Mouse (Mus musculus) heart, embryonic 13.5 days (tissue): ENCODE data around the gene Daam2. TPM values are rescaled to one million over a fixed set of nuclear protein-coding genes. Genes with fewer than 3 reads are reported as not detected.

Experiments
- ATAC-seq: fragments of 200-750 bp; cut with Nextera tagmentation; 2 replicates; pipeline ENCODE4 v1.8.0; 2017; ENCODE audit warnings: moderate TSS enrichment; ENCODE audit not compliant: insufficient number of reproducible peaks, low FRiP score, low TSS enrichment; ENCODE audit errors: extremely low read depth
- H3K27ac ChIP-seq: fragments of 300-500 bp; sonication (generic); replicated peaks from 2 replicates; pipeline ENCODE4 v1.5.1; 2015; ENCODE audit warnings: moderate library complexity, mild to moderate bottlenecking, inconsistent platforms
- H3K27me3 ChIP-seq: fragments of 300-500 bp; sonication (generic); replicated peaks from 2 replicates; pipeline ENCODE4 v1.6.1; 2015; ENCODE audit warnings: mild to moderate bottlenecking, inconsistent platforms
- H3K36me3 ChIP-seq: fragments of 300-500 bp; sonication (generic); 2 replicates; pipeline ENCODE4 v1.6.1; 2015; ENCODE audit warnings: mild to moderate bottlenecking, inconsistent platforms
- H3K4me1 ChIP-seq: fragments of 300-500 bp; sonication (generic); 2 replicates; pipeline ENCODE4 v1.6.1; 2015; ENCODE audit warnings: inconsistent platforms
- H3K4me2 ChIP-seq: fragments of 300-500 bp; sonication (generic); 2 replicates; pipeline ENCODE4 v1.6.1; 2015; ENCODE audit warnings: inconsistent platforms, mild to moderate bottlenecking, moderate library complexity
- H3K4me3 ChIP-seq: fragments of 300-500 bp; sonication (generic); 2 replicates; pipeline ENCODE4 v1.5.1; 2015; ENCODE audit warnings: moderate library complexity, mild to moderate bottlenecking, inconsistent platforms
- H3K9ac ChIP-seq: fragments of 300-500 bp; sonication (generic); 2 replicates; pipeline ENCODE4 v1.6.1; 2015; ENCODE audit warnings: inconsistent platforms, mild to moderate bottlenecking, moderate library complexity
- H3K9me3 ChIP-seq: fragments of 300-500 bp; sonication (generic); 2 replicates; pipeline ENCODE4 v1.6.1; 2016; ENCODE audit warnings: inconsistent platforms
- WGBS: fragments of 180-500 bp; shearing (Covaris S2); methylation state at CpG from one replicate; pipeline ENCODE4 v1.1.7; 2015; ENCODE audit warnings: mixed read lengths; 5-methylcytosine and 5-hydroxymethylcytosine counted together
- polyA plus RNA-seq: library from polyadenylated mRNA; unstranded; fragments of >200 nt; fragmentation: Nextera tagmentation; extraction: Ambion mirVana; gene quantifications from 2 replicates; pipeline ENCODE4 v1.2.1, GENCODE M21; 2015

Daam2 gene
- polyA plus RNA-seq, 1 experiment from 2014 or later: 4.6 TPM

DNA sequence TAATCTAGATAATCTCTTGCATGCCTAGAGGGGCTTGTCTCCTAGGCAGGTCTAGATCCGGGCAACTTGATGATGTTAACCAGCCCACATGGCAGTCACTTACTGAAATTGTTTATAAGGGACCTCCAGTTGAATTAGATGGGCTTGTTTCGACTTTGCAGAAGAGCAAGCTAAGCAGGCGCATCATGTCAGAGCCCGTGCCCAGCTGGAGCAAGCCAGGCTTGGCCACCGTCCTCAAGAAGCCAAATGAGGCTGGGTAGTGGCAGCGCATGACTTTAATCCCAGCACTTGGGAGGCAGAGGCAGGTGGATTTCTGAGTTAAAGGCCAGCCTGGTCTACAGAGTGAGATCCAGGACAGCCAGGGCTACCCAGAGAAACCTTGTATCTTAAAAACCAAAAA lies 133.0 kb downstream of the Daam2 start:
- H3K4me1 ChIP-seq: peaks cover 33% of the 10 kb centered on the region
- ATAC-seq: no peak

DNA sequence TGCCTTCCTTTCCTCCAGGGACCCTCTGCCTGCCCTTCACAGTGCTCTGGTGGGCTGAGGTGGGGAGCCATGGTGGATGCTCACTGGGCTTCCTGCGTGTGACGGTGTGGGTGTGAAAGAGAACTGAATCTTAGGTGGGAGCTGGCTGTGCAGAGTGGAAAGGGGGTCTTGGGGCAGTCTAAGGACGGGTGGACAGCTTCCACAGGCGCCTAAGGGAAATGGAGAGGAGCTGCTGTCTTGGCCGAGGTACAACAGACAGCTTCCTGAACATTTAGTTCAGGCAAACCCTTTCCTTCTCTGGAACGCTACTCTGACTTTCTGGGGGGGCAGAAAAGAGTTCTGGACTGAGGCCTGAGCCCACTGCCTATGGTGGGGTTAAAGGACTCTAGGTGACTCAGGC lies 134.0 kb downstream of the Daam2 start:
- H3K9ac ChIP-seq: 0 out of 2 replicates have a peak overlapping the region, but pooled peaks have one; percentile 25
- 69% methylated on average over 6 of the region's 6 CpGs for WGBS
- ATAC-seq: no peak
- H3K4me1 ChIP-seq: peaks cover 33% of the 10 kb centered on the region
- H3K27ac ChIP-seq: no peak overlapping the region
- H3K36me3 ChIP-seq: peaks cover 26% of the 10 kb centered on the region
- H3K4me2 ChIP-seq: peak overlapping the region; percentile 90
- H3K4me3 ChIP-seq: no peak overlapping the region
- H3K27me3 ChIP-seq: no peaks in the 10 kb centered on the region
- H3K9me3 ChIP-seq: no peaks in the 10 kb centered on the region

More for the DNA sequence above, 133.0 kb downstream of the Daam2 start:
- Histone ChIP-seq H3K4me3 (no peak overlapping the region), H3K27ac (no peak overlapping the region), H3K9me3 (no peaks in the 10 kb centered on the region), H3K27me3 (no peaks in the 10 kb centered on the region), H3K36me3 (peaks cover 36% of the 10 kb centered on the region), H3K9ac (no peak overlapping the region), H3K4me2 (no peak overlapping the region)
- WGBS: 80% methylated on average over 6 of the region's 6 CpGs

DNA sequence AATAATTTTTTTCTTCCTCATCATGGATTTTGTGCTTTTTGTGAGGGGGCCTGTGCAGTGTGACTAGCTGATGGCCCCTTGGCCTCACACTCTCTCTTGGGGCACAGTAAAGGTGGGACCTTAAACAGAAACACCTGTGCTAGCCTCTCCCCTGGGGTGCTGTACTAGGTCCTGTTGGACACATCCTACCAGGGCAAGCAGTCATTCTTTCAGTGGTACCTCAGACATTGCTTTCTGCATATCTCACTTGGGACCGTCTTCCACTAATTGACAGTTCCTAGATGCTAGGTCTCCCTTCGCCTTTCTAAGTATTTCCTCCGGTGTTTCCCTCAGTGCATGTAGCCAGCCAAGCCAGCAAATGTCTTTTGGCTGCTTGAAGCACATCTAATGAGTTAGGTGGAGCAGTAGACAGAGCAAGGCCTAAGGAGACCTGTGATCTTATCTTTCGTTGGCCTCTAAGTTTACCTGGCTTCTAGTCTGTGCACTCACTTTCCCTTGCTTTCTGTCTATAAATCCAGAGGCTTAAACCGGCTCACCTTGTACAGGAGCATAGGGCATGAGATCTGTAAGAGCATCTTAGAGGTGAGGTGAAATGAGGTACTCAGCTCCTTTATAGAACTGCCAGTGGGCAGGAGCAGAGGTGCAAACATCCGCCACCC lies 134.5 kb downstream of the Daam2 start:
- 82% methylated on average over 6 of the region's 6 CpGs for WGBS
- peak overlapping the region; percentile 85 for H3K4me3 ChIP-seq
- no peak for ATAC-seq
- H3K9me3 ChIP-seq: no peaks in the 10 kb centered on the region
- H3K27ac ChIP-seq: no peak overlapping the region
- H3K27me3 ChIP-seq: no peaks in the 10 kb centered on the region
- H3K4me2 ChIP-seq: peak overlapping the region; percentile 90
- peaks cover 33% of the 10 kb centered on the region for H3K4me1 ChIP-seq
- peaks cover 20% of the 10 kb centered on the region for H3K36me3 ChIP-seq
- peak overlapping the region; percentile 94 for H3K9ac ChIP-seq

DNA sequence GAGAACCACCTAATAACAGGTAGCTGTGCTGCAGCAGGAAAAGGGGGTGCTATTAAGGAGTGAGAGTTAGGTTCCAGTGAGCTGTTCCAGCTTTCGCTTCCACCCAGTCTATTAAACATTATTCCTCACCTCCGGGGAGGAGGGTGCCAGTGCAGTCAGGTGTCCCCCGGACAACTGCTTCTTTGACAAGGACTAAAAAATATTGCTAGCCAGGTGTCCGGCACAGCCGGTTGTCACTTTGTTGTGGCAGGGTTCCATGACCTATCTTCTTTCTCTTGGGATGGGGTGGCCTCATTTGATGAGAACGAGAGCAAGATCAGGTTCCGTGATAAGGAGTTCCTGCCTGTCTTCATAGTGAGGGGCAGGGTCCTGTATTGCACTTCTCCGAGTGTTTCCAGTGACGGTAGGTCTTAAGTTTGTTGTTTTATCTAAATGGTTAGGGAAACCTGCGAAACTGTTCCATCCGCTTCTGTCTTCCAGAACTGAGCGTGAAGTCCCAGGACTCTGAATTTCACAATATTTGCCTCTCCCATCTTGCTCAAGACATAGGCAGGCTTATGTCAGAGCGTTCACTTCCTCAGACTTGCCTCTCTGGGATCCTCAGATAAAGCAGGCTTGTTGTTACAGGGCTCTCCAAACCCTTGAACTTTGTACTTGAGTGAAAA lies 135.3 kb downstream of the Daam2 start:
- 38% methylated on average over 13 of the region's 13 CpGs for WGBS
- no peak for ATAC-seq
- H3K4me3 ChIP-seq: peak overlapping the region; percentile 85

GRCm38 (mm10) chr17:49428239-49428688 lies 135.9 kb downstream of the Daam2 start, which contains the start of gene Mocs1:
TSS of gene Mocs1 (plus strand) at chr17:49428362.
- Histone ChIP-seq H3K4me1 (peaks cover 33% of the 10 kb centered on the region), H3K36me3 (peaks cover 7% of the 10 kb centered on the region), H3K9me3 (no peaks in the 10 kb centered on the region), H3K9ac (peak within 1 kb of the TSS; percentile 94), H3K4me2 (peak within 1 kb of the TSS; percentile 90), H3K27me3 (no peaks in the 10 kb centered on the region), H3K27ac (peak within 1 kb of the TSS; percentile 73), H3K4me3 (peak within 1 kb of the TSS; percentile 85)
- WGBS: under 1% methylated on average over 28 of the region's 28 CpGs
- peak; percentile 96 for ATAC-seq

More for the DNA sequence above, 135.3 kb downstream of the Daam2 start:
- peaks cover 13% of the 10 kb centered on the region for H3K36me3 ChIP-seq
- H3K4me1 ChIP-seq: peaks cover 33% of the 10 kb centered on the region
- no peaks in the 10 kb centered on the region for H3K27me3 ChIP-seq
- no peaks in the 10 kb centered on the region for H3K9me3 ChIP-seq
- peak overlapping the region; percentile 90 for H3K4me2 ChIP-seq
- H3K9ac ChIP-seq: peak overlapping the region; percentile 94
- H3K27ac ChIP-seq: peak overlapping the region; percentile 73

GRCm38 (mm10) chr17:49427631-49428238 lies 136.4 kb downstream of the Daam2 start:
- ATAC-seq: no peak
- no peak overlapping the region for H3K27ac ChIP-seq
- 15% methylated on average over 9 of the region's 9 CpGs for WGBS

DNA sequence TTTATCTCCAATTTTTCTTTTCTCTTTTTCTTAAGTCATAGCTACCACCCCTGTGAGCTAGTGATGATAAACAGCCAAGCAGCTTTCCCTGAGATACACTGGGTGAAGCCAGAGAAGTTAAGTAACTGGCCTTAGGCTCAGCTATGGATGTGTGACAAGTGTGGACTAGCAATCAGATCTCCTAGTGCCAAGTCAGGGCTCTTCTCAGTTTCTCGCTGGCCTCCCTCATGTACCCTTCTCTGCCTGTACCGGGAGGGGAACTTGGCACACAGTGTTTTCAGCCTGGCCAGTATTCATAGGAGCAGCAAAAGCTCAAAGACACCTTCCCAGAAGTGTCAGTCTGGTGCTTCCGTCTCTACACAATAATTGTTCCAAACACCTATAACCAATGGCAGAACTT lies 140.3 kb downstream of the Daam2 start:
- 78% methylated on average over 3 of the region's 3 CpGs for WGBS
- ATAC-seq: no peak
- H3K36me3 ChIP-seq: no peaks in the 10 kb centered on the region

More at GRCm38 (mm10) chr17:49427631-49428238, 136.4 kb downstream of the Daam2 start:
- Histone ChIP-seq H3K4me2 (peak overlapping the region; percentile 90), H3K9me3 (no peaks in the 10 kb centered on the region), H3K4me3 (peak overlapping the region; percentile 85), H3K9ac (no peak overlapping the region), H3K4me1 (peaks cover 30% of the 10 kb centered on the region), H3K27me3 (no peaks in the 10 kb centered on the region), H3K36me3 (0 out of 2 replicates have a peak, but pooled peaks cover 2% of the 10 kb centered on the region)

DNA sequence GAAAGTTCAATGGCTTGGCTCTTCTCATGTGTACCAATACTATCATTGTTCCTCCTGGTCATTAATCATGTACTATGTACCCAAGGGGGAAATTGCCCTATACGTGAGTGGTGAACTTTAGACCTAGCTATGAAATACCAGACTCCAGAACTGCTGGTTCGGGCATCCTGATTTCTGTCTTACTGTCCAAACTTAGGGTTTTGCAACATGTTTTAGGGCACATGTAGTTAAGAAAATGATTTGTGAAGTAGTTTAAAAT lies 141.1 kb downstream of the Daam2 start:
- Histone ChIP-seq H3K4me2 (no peak overlapping the region), H3K9me3 (no peaks in the 10 kb centered on the region), H3K36me3 (no peaks in the 10 kb centered on the region), H3K27me3 (no peaks in the 10 kb centered on the region; the same call in 1 of the 2 replicates), H3K9ac (no peak overlapping the region), H3K4me3 (no peak overlapping the region), H3K27ac (no peak overlapping the region), H3K4me1 (no peaks in the 10 kb centered on the region)
- no peak for ATAC-seq
- WGBS: 84% methylated on average over 2 of the region's 2 CpGs

More for the DNA sequence above, 140.3 kb downstream of the Daam2 start:
- Histone ChIP-seq H3K27me3 (no peaks in the 10 kb centered on the region), H3K9ac (no peak overlapping the region), H3K4me1 (peaks cover 4% of the 10 kb centered on the region), H3K27ac (no peak overlapping the region), H3K4me3 (no peak overlapping the region), H3K4me2 (no peak overlapping the region), H3K9me3 (no peaks in the 10 kb centered on the region)

GRCm38 (mm10) chr17:49422286-49423066 lies 141.7 kb downstream of the Daam2 start:
- Histone ChIP-seq H3K4me3 (no peak overlapping the region), H3K9ac (no peak overlapping the region), H3K36me3 (no peaks in the 10 kb centered on the region), H3K4me2 (no peak overlapping the region), H3K4me1 (no peaks in the 10 kb centered on the region), H3K27me3 (no peaks in the 10 kb centered on the region; the same call in 1 of the 2 replicates), H3K27ac (no peak overlapping the region), H3K9me3 (no peaks in the 10 kb centered on the region)
- 58% methylated on average over 3 of the region's 3 CpGs for WGBS
- no peak for ATAC-seq

GRCm38 (mm10) chr17:49419813-49420212 lies 144.3 kb downstream of the Daam2 start:
- H3K9me3 ChIP-seq: no peaks in the 10 kb centered on the region
- no peak overlapping the region for H3K4me3 ChIP-seq
- H3K4me2 ChIP-seq: no peak overlapping the region
- WGBS: 71% methylated on average over 6 of the region's 6 CpGs
- no peak for ATAC-seq
- no peaks in the 10 kb centered on the region; the same call in 1 of the 2 replicates for H3K27me3 ChIP-seq
- H3K27ac ChIP-seq: no peak overlapping the region
- H3K9ac ChIP-seq: no peak overlapping the region
- H3K4me1 ChIP-seq: no peaks in the 10 kb centered on the region
- no peaks in the 10 kb centered on the region for H3K36me3 ChIP-seq

- Histone ChIP-seq H3K27ac (no peak overlapping the region), H3K9ac (no peak overlapping the region), H3K4me3 (no peak overlapping the region), H3K27me3 (no peaks in the 10 kb centered on the region; the same call in 1 of the 2 replicates), H3K4me2 (no peak overlapping the region), H3K36me3 (no peaks in the 10 kb centered on the region), H3K4me1 (no peaks in the 10 kb centered on the region), H3K9me3 (no peaks in the 10 kb centered on the region)
- 67% methylated on average over 3 of the region's 3 CpGs for WGBS
- ATAC-seq: no peak
These were observed 147.9 kb downstream of the Daam2 start for GRCm38 (mm10) chr17:49416228-49416627.
